Mouse (Mus musculus) retina, adult 2 months (tissue): ENCODE measurements at regions not wholly inside any gene's neighbourhood (a gene's known extent, or its start where the extent isn't known, plus 50 kb on each side); places are given as distances from the start of the nearest gene placed in this dataset.

Experiments
- DNase-seq: peaks from one replicate; pipeline ENCODE4 v3.0.0-alpha.2; 2012; ENCODE audit warnings: low read depth, low spot score

DNA sequence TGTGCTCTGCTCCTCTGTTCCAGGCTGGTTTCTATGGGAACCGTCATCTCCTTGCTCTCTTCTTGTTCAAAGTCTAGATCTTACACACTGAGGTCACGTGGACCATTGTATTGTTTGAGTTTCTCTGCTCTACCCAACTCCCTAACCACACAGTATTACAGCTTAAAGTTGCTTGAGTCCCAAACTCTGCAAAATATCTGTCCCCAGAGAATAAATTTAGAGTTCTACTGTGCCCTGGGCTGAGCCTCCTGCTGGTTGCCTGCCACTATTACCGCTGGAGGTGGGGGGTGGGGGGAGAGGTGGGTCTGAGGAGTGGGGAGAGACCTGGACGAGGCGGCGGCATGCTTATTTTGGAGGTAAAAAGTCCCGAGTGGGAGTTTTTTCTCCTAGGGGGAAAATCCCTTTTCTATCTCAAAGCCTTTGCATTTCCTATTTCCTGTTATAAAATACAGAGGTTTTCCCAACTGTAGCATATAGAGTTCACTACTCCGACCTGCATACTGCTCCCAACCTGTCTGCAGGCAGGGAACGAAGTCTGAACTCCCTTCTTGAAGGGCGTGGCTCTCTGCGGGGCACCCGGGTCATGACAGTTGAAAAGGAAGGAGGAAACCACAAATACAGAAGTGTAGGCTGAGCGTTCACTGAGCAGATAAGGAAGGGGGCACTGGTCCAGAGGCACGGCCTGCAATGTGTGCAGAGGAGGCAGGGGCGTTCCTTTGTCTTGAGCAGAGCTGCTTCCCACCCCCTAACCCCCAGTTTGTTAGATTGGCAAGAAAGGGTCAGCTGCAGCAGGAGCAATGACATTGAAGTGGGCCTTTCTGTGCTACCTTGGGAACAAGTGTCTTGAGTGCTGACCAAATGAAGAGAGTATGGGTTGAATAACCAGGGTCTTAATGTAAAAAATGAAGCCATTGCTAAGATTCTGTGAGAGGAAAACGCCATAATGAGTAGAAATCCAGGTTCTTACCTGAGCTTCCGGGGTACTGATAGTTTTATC, 188.7 kb downstream of the Akap7 start:
- no peak for DNase-seq

DNA sequence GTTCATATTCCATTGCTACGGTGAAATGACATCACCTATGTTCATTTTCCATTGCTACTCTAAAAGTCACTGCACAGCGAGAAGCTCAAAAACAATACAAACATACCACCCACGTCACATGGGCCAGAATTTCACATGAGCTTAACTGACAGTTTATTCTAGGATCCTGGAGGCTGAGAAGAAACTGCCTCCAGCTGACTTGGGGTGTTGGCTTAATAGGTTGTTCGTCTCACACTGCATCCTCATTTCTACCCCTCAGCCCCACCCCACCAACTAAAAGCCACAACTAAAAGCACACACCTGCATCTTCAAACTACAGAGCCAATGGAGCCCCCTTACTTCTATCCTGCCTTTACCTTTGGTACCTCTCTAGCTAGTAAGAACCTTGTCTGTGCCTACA, 187.0 kb upstream of the Arg1 start:
- no peak for DNase-seq

DNA sequence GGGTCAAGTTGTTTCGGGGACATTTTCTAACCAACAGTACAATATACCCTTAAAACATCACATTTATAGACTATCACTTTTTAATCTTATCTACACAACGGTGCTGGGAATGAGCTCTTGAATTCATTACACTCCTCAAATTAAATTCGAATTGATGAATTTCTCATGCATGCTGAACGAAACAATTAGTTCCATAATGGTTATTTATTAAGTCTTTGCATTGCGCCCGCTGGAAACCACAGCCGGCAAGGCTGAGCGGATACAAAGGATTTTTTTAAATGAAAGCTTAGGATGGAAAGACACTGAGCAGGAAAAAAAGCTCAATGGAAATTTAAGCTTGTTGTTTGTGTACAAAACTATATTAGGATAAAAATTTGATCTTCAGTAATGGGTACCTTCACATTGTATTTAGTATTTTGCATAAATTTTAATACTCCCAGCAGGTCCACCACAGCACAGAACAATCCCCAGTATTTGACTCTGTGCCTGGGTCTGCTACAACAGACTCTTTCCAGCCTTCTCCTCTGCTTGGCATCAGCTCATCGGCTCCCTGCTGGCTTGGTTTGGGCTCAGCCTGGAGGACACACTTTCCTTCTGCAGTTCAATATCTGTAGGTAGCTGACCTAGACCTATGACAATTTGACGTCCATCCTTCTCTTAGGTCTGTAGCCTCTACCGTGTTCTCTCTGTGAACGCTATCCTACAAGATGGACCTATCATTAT, 185.3 kb upstream of the Arg1 start:
- DNase-seq: no peak

DNA sequence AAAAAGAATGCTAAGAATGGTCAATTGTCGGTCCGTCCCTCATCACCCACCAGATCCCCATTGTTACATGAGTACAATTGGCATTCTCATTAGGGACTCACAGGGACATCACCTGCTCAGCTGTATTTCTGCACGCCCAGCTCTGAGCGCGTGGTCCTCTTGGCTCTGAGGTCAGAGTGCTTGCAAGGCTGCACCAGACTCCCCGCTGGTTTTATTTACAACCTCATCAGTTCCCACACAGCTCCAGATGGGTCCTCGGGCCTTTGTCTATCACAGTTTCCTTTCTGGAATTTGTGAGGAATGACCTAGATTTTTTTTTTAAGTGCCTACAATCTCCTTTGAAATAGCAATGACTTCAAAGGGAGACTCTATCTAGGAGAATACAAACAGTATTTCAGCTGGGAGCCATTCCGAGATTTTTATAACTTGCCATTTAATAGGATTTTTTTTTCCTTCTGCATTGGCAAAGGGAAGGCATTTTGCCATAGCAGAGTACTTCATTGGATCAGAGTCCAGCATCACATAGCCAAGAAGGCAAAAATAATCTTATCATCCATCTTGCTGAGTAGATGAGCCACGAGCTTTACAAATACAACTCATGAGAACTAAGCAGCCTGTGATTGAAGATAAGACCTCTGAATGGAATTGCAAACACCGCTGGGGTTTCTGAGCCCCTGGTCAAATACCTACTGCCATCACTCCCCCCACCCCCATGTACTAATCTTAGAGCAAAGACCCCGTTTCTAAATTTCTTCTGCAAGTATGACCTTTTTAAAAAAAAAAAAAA, 184.5 kb upstream of the Arg1 start:
- no peak for DNase-seq

DNA sequence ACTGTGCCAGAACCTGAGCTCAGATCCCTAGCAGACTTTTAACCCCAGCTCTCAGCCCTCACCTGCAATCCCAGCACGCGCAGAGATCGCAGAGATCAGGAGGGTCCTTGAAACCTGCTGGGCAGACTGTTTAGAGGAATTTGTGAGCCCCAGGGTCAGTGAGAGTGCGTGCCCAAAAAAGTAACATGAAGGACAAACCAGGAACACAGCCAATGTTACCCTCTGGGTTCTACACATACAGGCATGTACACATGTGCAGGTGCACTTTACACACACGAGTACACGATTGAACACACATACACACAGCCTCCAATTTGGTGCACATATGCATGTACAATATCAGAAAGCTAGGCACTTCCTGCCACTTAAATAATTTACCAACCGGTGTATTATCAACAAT, 183.9 kb upstream of the Arg1 start:
- no peak for DNase-seq

DNA sequence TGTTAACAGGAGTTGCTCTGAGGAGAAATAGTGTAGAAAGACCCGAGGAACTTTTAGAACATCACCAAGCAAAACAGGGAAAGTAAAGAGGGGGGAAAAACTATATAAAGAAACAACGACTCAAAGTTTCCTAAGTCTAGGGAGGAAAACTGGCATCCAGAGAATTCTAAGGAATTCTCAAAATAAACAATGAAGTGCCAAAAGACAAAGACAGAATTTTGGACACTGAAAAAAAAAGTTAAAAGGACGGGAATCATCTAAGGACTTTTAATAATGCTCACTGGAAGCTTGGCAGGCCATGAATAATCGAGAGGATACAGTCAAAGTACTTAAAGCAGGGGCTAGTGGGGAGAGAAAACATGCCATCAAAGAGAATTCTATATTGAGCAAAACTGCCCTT, 170.8 kb upstream of the Arg1 start:
- no peak for DNase-seq

DNA sequence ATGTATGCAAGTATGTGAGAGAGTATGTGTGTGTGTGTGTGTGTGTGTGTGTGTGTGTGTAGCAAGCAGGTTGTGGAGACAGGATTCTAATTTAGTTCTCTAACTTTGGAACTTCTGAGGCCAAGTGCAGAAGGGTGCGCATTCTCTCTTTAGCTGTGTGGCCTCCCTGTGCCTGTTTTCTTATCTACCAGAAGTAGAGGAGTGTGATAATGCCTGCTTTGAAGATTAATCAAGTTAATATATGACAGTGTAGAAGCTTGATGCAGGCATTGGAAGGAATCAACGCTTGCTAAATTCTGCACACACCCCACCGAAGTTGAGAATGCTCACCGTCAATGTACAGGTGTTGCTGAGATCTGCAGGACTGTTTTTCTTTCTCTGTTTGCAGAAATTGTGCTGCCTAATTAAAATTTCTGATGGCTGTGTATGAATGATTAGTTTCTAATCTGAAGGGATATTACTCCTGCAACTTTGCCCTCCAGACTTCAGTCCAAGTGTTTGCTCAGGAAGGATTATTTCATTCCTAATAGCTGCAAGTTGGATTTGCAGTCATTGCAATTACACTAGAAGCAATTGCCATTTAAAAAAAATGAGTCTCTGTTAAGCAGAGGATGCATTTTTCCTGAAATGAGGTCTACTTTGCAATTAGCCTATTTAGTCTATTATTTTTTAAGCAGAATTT, 162.6 kb upstream of the Arg1 start:
- no peak for DNase-seq

DNA sequence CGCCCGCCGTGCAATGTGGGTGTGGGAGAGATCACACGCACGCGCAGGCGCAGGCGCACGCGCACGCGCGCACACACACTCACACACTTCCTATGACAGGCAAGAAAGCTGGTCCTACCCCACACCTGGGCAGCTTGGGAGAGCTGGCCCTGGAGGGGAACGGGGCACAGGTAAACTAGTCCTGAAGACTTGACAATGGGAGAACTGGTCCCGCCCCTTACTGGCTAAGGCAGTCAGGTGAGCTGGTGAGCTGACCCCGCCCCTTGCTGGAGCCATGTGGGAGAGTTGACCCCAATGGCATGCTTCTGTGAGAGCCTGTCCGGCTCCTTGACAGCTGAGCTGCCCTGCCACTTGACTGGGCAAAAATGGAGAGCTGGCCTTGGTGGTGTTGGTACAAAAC, 159.5 kb upstream of the Arg1 start:
- no peak for DNase-seq

DNA sequence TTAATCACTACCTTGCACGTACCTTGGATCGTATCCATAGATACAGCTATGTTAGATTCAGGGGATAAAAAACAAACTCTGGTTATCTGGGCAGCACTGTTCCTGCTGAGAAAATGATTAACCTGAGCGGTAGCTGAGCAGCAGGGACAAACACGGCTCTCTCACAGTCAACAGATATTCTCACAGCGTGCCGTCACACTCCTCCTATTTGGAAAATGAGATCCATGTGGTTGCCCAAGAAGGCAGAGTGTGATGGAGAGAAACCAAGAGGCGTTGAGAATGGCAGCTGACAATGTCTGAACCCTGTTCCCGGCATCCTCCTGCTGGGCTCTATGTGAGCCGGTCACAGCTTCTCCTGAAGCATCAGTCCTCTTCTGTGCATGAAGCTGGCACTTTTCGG, 155.6 kb upstream of the Arg1 start:
- no peak for DNase-seq

DNA sequence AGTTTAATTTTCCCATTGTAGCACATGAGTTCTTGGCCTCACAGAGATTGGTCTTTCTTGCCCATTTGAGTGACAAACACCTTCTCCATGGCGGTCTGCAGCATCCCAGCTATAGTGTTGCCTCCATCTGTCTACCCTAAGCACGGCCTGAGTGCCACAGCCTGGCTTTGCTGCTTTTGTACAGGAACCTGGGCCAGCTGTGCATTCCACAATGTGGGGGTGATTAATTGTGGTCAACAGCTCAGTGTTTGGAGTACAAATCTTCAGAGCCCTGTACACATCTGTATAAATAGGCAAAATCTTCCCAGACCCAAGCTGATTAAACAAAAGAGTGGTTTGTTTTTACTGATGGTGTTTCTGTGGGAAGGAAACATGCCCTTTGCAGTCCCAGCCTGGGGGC, 145.3 kb upstream of the Arg1 start:
- no peak for DNase-seq

DNA sequence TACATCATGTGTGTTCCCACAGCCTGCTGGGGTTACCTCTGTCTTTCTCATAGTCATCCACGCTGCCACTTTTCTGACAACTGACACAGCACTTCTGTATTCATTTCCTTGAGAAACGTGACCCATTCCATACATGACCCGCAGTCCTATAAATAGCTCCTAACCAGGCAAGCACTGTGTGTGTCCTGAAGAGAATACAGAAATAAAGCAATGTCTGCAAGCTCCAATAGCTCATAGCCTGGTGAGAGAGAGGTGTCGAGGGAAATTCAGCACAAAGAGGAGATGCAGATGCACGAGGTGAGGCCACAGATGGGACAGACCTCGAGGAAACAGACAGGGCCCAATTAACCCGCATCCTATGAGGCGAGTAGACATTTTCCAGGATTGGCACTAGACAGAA, 141.0 kb upstream of the Arg1 start:
- no peak for DNase-seq

DNA sequence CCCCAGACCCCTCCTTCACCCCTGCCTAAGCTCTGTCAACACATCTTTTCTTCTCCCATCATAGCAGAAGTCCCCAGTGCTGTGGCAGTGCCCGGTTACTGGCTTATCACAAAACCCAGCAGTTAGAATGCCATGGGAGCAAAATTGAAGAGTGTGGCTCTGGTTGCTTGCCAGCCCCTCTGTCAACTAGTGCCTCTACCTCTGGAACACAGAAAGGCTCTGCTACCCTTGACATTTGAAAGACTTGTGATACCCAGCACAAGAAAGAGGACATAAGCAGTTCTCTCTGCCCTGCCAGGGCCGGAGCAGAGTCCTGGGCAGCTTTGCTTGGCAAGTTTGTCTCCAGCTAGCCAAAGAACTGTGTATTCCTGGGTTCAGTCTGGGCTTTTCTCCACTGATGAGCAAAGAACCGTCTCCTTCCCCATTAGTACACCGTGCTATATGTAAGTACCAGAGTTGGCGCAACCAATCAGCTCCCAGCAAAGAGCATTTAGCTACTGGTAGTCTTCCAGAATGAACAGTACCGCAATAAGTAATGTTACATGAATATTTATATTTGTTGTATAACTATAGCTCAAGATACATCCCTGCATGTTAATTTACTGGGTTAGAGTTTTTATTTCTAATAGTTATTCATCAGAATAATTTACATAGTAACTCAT, 137.5 kb upstream of the Arg1 start:
- no peak for DNase-seq

DNA sequence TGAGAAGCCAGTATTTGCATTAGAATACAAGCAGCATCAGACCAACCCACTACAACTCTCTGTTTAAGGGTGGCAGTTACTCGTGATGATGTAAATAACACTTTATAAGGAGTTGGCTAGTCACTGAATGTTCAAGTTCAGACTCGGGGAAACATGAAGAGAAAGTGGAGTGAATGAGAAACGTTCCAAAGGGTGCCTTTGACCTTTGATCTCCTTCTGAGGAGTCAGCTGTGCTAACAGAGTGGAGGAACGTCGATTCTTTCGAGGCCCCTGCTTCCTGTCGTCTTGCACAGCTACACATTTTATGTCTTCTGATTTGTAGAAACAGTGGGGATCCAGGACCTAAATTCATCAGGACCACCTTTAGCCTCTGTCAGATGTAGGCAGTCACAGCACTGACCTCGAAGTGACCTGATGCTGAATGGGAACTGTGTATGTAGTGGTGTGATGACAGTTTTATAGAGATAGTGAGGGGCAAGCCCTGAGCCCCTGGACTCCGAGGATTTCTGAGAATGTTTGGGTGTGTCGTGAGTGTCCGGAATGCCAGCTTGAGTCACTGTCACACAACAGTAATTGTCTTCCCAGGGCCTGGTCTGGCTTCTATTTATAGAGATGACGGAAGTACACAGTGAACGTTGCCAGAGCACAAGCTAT, 134.2 kb upstream of the Arg1 start:
- no peak for DNase-seq

DNA sequence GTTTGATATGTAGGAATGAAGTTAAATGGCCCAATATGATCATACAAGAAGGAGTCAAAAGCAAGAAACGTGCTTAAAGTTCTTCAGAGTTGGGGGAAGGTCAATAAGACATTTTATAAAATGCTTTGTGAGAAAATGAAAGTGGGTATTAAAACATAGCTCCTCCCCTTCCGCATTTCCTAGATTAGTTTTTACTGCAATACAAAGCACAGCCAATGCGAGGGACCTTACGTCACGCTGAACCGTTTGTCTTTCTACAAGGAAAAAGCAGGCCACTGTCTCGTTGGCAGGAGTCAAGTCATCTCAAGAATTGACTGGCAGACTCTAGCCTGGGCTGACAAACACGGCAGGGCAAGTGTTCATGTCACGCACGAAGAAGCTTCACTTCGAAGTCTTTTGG, 131.4 kb upstream of the Arg1 start:
- DNase-seq: no peak

DNA sequence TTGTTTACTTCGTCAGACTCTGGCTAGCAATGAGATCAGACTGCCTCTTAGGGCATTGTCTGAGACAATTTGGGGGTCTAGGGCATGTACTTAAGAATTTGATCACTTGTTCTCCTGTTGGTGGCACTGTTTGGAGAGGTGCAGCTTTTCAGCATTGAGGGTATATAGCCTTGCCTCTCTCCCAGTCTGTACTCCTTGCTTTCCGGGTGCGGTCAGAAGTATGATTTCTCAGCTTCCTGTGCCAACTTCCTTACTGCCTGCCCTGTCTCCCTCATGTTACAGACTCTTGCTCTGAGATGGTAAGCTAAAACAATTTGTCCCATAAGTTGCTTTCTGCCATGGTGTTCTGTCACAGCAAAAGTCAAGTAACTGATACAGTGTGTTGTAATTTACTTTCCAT, 124.7 kb upstream of the Arg1 start:
- no peak for DNase-seq

DNA sequence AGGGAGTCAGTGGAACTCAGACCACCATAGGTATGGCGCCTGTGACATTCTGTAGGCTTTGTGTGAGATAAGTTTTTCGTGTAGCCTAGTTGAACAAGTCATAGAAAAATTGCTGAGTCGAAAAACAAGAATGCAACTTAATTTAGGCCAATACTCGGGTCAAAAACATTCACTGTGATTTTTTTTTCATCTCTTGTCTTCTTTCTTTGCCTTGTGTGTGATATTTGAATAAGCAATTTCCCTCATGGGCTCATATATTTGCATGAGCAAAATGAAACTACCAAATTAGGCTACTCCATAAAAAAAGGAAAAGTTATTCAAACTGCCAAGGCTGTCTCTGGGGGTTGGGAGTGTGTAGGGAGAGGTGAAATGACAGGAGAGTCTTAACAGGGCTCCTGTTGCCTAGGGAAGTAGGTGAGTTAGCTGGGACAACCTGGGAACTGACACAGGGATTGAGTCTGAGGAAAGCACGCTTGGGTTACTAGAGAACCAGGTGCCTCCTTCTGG, 124.1 kb upstream of the Arg1 start:
- DNase-seq: no peak

DNA sequence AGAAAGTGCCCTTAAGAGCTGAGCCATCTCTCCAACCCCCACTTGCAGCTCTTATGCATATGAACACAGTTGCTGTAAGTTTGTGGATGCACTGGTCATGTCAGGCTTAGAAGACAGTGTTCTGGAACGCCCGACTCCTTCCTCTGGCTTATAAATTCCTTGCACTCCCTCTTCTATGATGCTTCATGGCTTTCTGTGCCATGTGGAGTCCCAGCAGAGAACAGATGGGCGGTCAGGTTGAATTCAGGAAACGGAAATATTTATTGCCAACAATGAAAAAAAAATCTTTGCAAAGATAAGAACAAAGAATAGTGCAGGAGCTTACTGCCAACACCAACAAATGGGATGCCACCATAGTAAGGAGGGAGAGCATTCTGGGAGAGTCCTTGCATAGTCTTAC, 113.9 kb upstream of the Arg1 start:
- DNase-seq: no peak

DNA sequence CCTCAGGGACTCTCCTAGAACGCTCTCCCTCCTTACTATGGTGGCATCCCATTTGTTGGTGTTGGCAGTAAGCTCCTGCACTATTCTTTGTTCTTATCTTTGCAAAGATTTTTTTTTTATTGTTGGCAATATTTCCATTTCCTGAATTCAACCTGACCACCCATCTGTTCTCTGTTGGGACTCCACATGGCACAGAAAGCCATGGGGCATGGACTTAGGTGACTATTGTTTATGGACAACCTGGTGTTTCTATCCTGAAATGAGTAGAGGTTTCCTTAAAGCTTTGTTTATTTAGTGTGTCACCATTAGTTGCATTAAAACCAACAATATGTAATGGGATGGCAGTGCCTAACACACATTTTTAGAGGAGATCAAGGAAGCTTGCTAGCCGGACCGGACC, 112.6 kb upstream of the Arg1 start:
- DNase-seq: no peak

DNA sequence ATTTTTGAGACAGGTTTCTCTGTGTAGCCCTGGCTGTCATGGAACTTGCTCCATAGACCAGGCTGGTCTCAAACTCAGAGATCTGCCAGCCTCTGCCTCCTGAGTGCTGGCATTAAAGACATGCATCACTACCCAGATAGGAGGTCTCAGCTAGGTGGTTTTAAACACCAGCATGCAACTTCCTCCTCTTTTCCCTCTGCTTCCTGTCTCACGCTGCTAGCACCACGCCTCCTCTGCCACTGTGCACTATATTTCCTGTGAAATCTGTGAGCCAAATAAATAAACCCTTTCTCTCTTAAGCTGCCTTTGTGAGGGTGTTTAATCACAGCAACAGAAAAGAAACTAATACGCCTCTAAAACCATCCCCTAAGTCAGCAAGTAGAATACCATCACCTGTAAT, 109.6 kb upstream of the Arg1 start:
- no peak for DNase-seq

DNA sequence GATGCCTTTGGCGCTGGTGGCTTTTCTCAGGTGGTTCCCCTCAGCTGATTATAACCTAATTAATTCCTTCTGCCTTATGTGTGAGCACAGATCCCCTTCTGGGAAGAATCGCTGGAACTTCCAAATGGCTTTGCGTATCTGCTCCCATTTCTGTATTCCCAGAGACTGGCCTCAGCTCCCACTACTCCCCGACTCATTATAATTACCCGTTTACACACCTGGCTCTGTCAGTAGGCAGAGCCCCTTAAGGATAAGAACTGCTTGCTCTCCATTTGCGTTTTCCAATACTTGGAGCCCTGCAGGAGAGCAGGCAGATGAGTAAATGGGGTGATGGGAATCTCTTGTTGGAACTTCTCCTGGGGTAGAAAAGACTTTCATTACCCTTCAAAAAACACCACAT, 108.1 kb upstream of the Arg1 start:
- no peak for DNase-seq
